Mouse (Mus musculus) liver, postnatal 0 days (tissue): ENCODE results near the gene Smad5.

Source experiments
- CTCF ChIP-seq: sonication (generic); IDR thresholded peaks from 2 replicates; pipeline ENCODE4 v1.5.1; 2016; ENCODE audit warnings: antibody characterized with exemption, low read depth
- EP300 ChIP-seq: IDR thresholded peaks from 2 replicates; pipeline ENCODE4 v1.6.1; 2016; ENCODE audit warnings: antibody characterized with exemption, low read depth, mild to moderate bottlenecking

GRCm38 (mm10) chr13:56654176-56654575, 48.6 kb upstream of the Smad5 start:
- TF ChIP-seq CTCF (no peak), EP300 (no peak)
